Mouse (Mus musculus): Measurements from ENCODE around the gene Polr2e. TPM values are rescaled to one million over a fixed set of nuclear protein-coding genes. Genes with fewer than 3 reads are reported as not detected.
A peak's percentile ranks its signal among the peaks of the same experiment; 100 is the strongest.
"Not testable (repeated sequence)": the region's sequence is repeated elsewhere in the genome, so short reads cannot be mapped to it uniquely, and the experiment has no call there.

The Polr2e gene
- total RNA-seq, 1 experiment from 2014 or later = 95.9 TPM

- ATAC-seq (replicated peaks; ENCODE audit: insufficient number of reproducible peaks, low FRiP score, low TSS enrichment, poor library complexity, severe bottlenecking) = no peak
Measured at GRCm38 (mm10) chr10:80063877-80064650, 24.5 kb upstream of the Polr2e start.

GRCm38 (mm10) chr10:80063104-80063503, 23.5 kb upstream of the Polr2e start:
- no peak for ATAC-seq (replicated peaks; ENCODE audit: insufficient number of reproducible peaks, low FRiP score, low TSS enrichment, poor library complexity, severe bottlenecking)

- no peak for ATAC-seq (replicated peaks; ENCODE audit: insufficient number of reproducible peaks, low FRiP score, low TSS enrichment, poor library complexity, severe bottlenecking)
Measured at GRCm38 (mm10) chr10:80057683-80058326, 18.2 kb upstream of the Polr2e start.

DNA sequence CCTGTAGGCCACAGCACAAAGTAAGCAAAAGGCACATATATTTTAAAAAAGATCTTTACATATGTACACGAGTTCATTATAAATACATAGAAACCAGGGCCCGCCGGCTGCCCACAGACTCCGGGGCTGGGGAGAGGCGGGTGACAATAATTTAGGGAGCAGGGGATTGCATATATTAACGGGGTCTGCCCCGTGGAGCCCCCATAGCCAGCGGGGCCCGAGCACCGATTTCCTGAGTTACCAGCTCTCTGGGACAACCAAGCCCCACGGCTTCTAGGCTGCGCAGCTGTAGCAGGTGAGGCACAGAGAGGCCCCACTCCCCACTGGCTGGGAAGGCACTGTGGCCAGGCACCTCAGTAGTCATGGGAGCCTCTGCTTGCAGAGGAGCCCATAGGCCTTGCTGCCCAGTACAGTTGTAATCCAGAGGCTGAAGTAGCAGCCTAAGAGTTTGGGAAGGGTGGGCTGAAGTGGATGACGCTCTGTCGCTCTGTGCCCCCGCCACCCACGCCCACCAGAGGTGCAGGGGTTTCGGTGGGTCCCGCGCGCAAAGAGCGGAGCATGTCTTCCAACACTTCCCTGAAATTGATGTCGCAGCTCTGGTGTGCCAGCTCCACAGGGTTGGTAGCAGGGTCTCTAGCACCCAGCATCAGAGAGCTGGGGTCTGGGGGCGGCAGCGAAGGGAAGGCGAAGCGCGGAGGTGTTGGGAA, 17.5 kb upstream of the Polr2e start:
- ATAC-seq (replicated peaks; ENCODE audit: insufficient number of reproducible peaks, low FRiP score, low TSS enrichment, poor library complexity, severe bottlenecking) = no peak

DNA sequence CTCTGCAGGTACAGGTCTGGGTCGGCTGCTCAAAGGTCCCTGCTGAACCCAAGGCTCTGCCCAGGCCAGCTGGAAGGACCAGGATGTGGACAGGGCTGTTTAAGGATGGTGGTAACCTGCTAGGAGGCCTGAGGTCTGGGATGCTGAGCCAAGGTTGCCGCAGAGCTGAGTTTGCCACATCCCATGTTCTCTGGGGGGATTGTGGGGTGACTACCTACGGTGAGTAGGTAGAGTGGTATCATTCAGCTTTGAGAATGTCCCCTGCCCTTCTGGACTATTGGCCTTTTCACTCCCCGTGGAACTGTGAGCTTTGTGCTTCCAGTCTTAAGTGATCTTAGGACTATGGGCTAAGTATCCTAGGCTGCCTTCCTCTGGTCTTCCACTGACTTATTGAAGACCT, 16.9 kb upstream of the Polr2e start:
- ATAC-seq (replicated peaks; ENCODE audit: insufficient number of reproducible peaks, low FRiP score, low TSS enrichment, poor library complexity, severe bottlenecking) = no peak

- no peak for ATAC-seq (replicated peaks; ENCODE audit: insufficient number of reproducible peaks, low FRiP score, low TSS enrichment, poor library complexity, severe bottlenecking)
Measured at GRCm38 (mm10) chr10:80055891-80056290, 16.3 kb upstream of the Polr2e start.

GRCm38 (mm10) chr10:80055364-80055763, 15.8 kb upstream of the Polr2e start:
- no peak for ATAC-seq (replicated peaks; ENCODE audit: insufficient number of reproducible peaks, low FRiP score, low TSS enrichment, poor library complexity, severe bottlenecking)

DNA sequence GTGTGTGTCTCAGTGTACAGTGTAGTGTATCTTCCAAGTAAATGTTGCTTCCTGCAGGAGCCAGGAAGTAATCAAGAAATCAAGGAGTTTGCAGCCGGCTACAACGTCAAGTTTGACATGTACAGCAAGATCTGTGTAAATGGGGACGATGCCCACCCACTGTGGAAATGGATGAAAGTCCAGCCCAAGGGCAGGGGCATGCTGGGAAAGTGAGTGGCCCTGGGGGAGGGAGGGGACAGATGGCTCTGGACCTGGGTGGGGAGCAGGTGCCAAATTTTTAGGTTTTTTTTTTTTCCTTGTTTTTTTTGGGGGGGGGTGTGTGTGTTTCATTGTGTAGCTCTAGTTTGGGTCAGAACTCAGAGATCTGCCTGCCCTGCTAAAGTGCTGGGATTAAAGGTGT, 15.3 kb upstream of the Polr2e start:
- not testable (repeated sequence) for ATAC-seq (replicated peaks; ENCODE audit: insufficient number of reproducible peaks, low FRiP score, low TSS enrichment, poor library complexity, severe bottlenecking)

DNA sequence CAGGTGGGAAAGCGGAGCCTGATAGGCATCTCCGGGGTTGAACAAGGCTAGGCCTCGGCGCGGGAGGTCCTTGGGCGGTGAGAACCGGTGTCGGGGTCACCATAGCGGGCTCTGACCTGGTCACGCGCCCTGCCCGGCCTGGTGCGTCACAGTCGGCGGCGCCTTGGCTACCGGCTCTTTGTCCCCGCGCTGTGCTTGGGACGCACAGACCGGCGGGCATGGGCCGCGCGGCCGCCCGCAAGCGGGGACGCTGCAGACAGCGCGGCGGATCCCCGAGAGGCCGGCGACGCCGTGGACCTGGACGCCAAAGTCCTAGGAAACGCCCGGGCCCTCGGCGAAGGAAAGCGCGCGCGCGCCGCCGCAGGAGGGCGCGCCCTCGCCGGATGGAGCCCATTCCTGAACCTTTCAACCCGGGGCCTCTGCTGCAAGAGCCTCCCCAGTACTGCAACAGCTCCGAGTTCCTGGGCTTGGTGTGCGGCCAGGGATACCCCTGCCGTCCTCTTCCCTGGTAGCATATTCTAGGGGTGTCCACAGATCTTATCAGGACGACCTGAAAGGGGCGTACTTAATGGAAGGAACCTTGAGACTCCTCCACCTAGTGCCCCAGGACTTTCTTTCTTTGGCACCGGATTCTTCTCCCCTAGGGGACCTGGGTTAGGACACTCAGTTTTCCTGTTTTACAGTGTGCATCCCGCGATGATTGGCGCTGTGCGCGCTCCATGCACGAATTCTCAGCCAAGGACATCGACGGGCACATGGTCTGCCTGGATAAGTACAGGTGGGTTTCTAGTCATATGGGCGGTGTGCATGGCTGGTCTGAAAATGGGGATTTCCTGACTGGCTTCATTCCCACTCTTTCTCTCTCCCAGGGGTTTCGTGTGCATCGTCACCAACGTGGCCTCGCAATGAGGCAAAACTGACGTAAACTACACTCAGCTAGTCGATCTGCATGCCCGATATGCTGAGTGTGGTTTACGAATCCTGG, 14.5 kb upstream of the Polr2e start:
- peak; percentile 1; the same call in 1 of the 2 replicates for ATAC-seq (replicated peaks; ENCODE audit: insufficient number of reproducible peaks, low FRiP score, low TSS enrichment, poor library complexity, severe bottlenecking)

GRCm38 (mm10) chr10:80053259-80053780, 13.7 kb upstream of the Polr2e start:
- ATAC-seq (replicated peaks; ENCODE audit: insufficient number of reproducible peaks, low FRiP score, low TSS enrichment, poor library complexity, severe bottlenecking) = peak; percentile 88

DNA sequence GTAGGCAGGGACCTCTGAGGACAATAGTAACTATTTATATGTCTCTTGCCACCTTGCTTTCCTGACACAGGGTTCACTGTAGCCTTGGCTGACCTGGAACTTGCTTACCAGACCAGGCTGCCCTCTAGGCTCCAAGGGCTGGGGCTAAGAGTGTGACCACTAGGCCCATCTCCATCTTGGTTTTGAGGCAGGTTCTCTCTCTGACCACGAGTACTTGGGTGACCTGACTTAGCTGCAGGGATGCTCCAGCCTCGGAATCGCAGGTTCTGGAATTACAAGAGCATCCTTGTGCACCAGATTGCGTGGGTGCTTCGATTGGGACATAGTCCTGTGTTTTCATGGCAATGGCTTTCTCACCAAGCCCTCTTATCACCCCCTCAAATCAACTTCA, 12.8 kb upstream of the Polr2e start:
- no peak for ATAC-seq (replicated peaks; ENCODE audit: insufficient number of reproducible peaks, low FRiP score, low TSS enrichment, poor library complexity, severe bottlenecking)

- ATAC-seq (replicated peaks; ENCODE audit: insufficient number of reproducible peaks, low FRiP score, low TSS enrichment, poor library complexity, severe bottlenecking) = peak; percentile 21
Measured at GRCm38 (mm10) chr10:80051618-80052373, 12.2 kb upstream of the Polr2e start.

DNA sequence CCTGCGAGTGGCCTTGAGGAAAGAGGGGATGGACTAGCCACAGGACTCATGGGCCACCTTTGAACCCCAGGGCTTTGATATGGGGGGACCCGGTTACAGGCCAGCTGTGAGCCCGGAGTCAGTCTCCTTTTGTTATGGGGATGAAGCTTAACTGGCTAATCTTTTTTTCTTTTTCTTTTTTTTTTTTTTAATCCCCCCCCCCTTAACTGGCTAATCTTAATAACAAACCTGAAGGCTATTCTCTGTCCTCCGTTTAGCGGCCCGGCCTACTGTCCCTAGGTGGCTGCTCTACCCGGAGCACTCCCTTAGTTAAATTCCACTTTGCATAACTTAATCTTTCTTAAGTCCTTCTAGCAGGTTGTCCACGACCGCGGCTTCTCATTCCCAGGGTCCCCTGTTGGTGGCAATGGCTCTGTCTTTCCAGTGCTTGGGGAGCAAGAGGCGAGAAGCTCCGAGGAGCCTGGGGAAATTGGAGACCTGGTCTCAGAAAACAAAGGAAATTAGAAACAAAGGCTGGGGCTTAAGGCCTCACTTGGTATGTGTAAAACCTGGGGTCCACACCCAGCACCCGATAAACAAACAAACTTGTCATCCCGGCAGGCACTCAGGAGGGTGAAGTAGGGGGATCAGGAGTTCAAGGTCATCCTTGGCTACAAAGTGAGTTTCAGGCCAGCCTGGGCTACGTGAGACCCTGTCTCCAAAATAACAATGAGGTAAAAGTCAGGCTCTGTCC, 11.5 kb upstream of the Polr2e start:
- no peak for ATAC-seq (replicated peaks; ENCODE audit: insufficient number of reproducible peaks, low FRiP score, low TSS enrichment, poor library complexity, severe bottlenecking)

- ATAC-seq (replicated peaks; ENCODE audit: insufficient number of reproducible peaks, low FRiP score, low TSS enrichment, poor library complexity, severe bottlenecking) = no peak
Measured at GRCm38 (mm10) chr10:80050244-80050643, 10.6 kb upstream of the Polr2e start.

- no peak for ATAC-seq (replicated peaks; ENCODE audit: insufficient number of reproducible peaks, low FRiP score, low TSS enrichment, poor library complexity, severe bottlenecking)
Measured at GRCm38 (mm10) chr10:80048834-80049233, 9.2 kb upstream of the Polr2e start.

DNA sequence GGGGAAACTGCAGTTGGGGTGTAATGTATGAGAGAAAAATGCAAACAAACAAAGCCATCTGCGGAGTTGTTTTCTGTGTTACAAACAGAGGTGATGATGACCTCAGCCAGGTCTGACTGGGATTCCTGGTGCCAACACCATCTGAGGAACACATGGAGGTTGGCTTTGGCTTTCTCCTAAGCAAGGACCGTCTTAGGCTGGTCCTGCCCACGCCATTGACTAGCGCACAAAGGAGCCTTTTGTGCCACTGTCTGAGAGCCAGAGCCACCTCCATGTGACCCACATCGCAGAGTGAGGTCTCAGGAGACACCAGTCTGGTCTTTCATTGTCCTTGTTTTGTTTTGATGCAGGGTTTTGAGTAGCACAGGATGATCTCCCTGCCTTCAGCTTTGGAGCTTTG, 8.8 kb upstream of the Polr2e start:
- no peak for ATAC-seq (replicated peaks; ENCODE audit: insufficient number of reproducible peaks, low FRiP score, low TSS enrichment, poor library complexity, severe bottlenecking)

GRCm38 (mm10) chr10:80047041-80047565, 7.5 kb upstream of the Polr2e start, which contains the start of gene Gpx4:
Gene Gpx4 (plus strand): TSS chr10:80047166.
- no peak for ATAC-seq (replicated peaks; ENCODE audit: insufficient number of reproducible peaks, low FRiP score, low TSS enrichment, poor library complexity, severe bottlenecking)
